Mouse (Mus musculus): ENCODE measurements at regions not wholly inside any gene's neighbourhood (a gene's known extent, or its start where the extent isn't known, plus 50 kb on each side); places are given as distances from the start of the nearest gene placed in this dataset.

DNA sequence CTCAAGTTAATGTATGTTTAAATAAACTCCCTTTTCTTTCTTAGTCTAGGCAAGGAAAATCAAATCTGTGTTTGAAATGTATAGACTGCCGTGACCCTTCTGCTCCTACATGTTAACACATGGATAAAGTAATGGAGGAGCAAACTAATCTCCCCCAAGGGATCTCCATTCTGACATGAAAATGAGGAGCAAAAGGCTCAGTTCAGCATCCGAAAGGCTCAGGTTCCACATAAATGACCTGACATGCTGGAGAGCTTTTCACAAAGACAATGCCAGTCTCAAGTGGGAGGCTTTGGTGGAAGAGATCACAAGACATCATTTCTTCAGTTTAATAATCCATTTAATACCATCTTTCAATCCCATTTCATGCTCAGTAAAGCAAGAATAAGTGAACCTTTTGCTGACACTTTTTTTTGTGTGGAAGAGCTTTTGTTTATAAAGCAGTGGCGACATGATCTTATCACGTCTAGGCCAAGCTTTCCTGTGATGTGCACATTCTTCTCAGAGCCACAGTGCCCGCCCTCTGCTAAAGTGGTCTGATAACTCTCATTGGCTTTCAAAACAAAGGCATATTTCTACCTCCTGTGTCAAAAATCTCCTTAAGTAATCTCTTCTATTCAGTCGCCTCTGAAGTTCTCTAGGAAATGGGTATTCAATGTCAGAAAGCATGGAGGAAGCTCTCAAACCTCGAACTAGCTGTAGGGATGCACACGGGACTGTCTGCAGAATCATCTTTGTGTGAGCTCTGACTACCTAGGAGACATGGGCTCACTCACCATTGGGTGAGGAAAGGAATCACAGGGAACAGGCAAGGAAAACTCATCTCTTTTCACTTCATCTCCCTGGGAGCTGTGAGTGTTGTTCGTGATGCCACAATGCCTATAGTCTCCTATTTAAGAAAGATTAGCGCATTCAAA, 271.7 kb upstream of the Sash1 start:
- H3K4me1 ChIP-seq (replicated peaks; ENCODE audit: control insufficient read depth, insufficient read depth, low read length), result no peaks in the 10 kb centered on the region
- no peak overlapping the region for H3K9ac ChIP-seq (ENCODE audit: low read depth, low read length)
- H3K9me3 ChIP-seq (ENCODE audit: control insufficient read depth), result no peaks in the 10 kb centered on the region
- 75% methylated on average over 10 of the region's 10 CpGs for WGBS
- no peak for TF ChIP-seq CTCF (IDR thresholded peaks at IDR 0.05; ENCODE audit: low read depth)
- no peak overlapping the region for H3K4me2 ChIP-seq (replicated peaks; ENCODE audit: low read depth)
- no peaks in the 10 kb centered on the region for H3K27me3 ChIP-seq (replicated peaks; ENCODE audit: control insufficient read depth, insufficient read depth, low read length)
- ATAC-seq, result no peak
- no peak overlapping the region for H3K27ac ChIP-seq (ENCODE audit: low read depth, low read length)
- no peaks in the 10 kb centered on the region for H3K36me3 ChIP-seq (ENCODE audit: control insufficient read depth, insufficient read depth)
- no peak overlapping the region for H3K4me3 ChIP-seq (ENCODE audit: low read depth, low read length)

DNA sequence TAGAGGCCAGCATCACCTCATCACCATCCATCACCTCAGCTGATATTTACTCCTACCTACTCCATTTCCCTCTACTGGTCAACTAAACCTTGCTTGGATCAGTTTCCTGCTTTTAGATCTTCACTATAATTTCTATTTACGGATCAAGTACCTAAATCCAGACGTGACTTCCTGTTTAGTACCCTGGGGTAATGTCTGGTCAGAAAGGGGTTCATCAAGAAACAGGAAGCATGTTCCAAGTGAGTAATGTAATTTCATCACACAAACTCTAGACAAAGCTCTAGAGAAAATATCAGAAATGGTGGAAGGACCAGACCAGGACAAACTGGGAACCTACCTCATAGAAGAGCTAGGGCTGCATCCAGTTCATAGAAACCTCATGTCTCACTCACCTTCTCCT, 250.2 kb upstream of the Sash1 start:
- 75% methylated on average over 2 of the region's 2 CpGs for WGBS
- Histone ChIP-seq H3K9me3 (ENCODE audit: control insufficient read depth) (no peaks in the 10 kb centered on the region), H3K4me3 (ENCODE audit: low read depth, low read length) (no peak overlapping the region), H3K9ac (ENCODE audit: low read depth, low read length) (no peak overlapping the region), H3K27ac (ENCODE audit: low read depth, low read length) (no peak overlapping the region), H3K27me3 (replicated peaks; ENCODE audit: control insufficient read depth, insufficient read depth, low read length) (no peaks in the 10 kb centered on the region), H3K36me3 (ENCODE audit: control insufficient read depth, insufficient read depth) (no peaks in the 10 kb centered on the region), H3K4me1 (replicated peaks; ENCODE audit: control insufficient read depth, insufficient read depth, low read length) (no peaks in the 10 kb centered on the region), H3K4me2 (replicated peaks; ENCODE audit: low read depth) (no peak overlapping the region)
- no peak for ATAC-seq
- TF ChIP-seq CTCF (IDR thresholded peaks at IDR 0.05; ENCODE audit: low read depth), result no peak

DNA sequence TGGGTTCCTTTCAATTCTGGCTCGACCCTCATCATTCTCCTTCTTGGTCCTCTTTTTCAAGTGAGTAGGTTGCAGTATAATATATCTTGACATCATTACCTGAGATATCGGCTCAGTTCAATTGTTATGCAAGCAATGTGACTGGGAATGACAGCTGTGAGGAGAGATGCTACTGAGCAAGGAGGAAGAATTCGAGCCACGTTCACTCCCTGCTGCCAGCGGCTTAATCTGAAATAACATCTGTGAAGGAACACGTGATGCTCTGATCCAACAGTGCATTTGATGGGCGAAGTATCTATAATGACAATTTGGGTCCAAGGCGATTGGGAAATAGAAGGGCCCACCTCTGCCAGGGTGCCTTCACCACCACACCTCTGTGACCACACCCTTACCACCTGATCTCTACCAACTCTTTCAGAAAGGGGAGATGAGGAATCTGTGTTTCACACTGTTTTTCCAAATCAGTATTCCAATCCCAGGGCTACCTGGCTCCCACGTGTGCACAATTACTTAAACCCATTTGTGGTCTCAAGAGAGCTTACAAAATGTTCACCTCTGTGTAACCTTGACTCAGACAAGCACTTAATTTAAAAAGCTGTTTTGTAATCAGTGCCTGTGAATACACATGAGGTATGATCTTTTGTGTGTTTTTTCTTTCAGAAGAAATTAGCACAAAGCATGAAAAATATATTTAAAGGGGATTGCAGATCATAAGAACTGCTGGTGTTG, 248.6 kb upstream of the Sash1 start:
- Histone ChIP-seq H3K9me3 (ENCODE audit: control insufficient read depth) (no peaks in the 10 kb centered on the region), H3K27me3 (replicated peaks; ENCODE audit: control insufficient read depth, insufficient read depth, low read length) (no peaks in the 10 kb centered on the region), H3K4me1 (replicated peaks; ENCODE audit: control insufficient read depth, insufficient read depth, low read length) (no peaks in the 10 kb centered on the region), H3K4me2 (replicated peaks; ENCODE audit: low read depth) (no peak overlapping the region), H3K36me3 (ENCODE audit: control insufficient read depth, insufficient read depth) (no peaks in the 10 kb centered on the region), H3K4me3 (ENCODE audit: low read depth, low read length) (no peak overlapping the region), H3K9ac (ENCODE audit: low read depth, low read length) (no peak overlapping the region), H3K27ac (ENCODE audit: low read depth, low read length) (no peak overlapping the region)
- no peak for TF ChIP-seq CTCF (IDR thresholded peaks at IDR 0.05; ENCODE audit: low read depth)
- no peak for ATAC-seq
- 82% methylated on average over 9 of the region's 9 CpGs for WGBS

DNA sequence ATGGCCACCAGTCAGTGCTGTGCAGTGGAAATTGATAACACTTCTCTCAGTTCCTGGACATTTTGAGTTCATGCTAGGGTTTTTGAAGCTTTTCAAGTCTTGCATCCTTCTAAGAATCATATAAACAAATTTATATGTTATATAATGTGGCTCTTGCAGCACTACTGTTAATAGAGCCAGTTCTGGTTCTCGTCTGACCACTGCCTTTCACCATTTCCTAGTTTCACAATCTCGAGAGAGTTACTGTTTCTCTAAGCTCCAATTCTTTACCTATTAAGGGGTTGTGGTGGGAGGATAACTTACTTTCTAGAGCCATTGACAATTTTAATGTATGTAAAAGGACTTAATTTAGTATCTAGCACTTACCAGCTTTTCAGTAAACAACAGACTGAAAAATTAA, 244.2 kb upstream of the Sash1 start:
- no peaks in the 10 kb centered on the region for H3K9me3 ChIP-seq (ENCODE audit: control insufficient read depth)
- ATAC-seq, result no peak
- no peak overlapping the region for H3K4me2 ChIP-seq (replicated peaks; ENCODE audit: low read depth)
- H3K4me3 ChIP-seq (ENCODE audit: low read depth, low read length), result no peak overlapping the region
- no peak overlapping the region for H3K27ac ChIP-seq (ENCODE audit: low read depth, low read length)
- WGBS, result 81% methylated on average over 2 of the region's 2 CpGs
- H3K27me3 ChIP-seq (replicated peaks; ENCODE audit: control insufficient read depth, insufficient read depth, low read length), result no peaks in the 10 kb centered on the region
- H3K9ac ChIP-seq (ENCODE audit: low read depth, low read length), result no peak overlapping the region
- no peak for TF ChIP-seq CTCF (IDR thresholded peaks at IDR 0.05; ENCODE audit: low read depth)
- no peaks in the 10 kb centered on the region for H3K4me1 ChIP-seq (replicated peaks; ENCODE audit: control insufficient read depth, insufficient read depth, low read length)
- H3K36me3 ChIP-seq (ENCODE audit: control insufficient read depth, insufficient read depth), result no peaks in the 10 kb centered on the region

DNA sequence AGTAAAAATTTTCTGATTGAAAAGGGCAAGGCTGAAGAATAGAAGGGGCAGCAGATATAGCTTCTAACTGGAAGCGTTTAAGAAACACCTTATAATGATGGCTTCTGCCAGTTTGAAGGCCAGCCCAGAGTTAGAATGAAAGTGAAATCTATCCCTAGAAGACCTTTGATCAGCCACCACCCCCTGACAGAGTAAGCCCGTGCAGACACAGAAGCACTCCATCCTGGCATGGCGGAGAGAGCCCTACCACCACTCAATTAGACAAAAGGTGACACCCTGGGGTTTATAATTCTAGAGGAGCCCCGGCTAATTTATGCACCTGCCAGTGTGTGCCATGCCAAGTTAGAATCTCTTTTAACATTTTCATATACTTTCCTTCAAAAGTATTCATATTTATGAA, 233.4 kb upstream of the Sash1 start:
- H3K4me3 ChIP-seq (ENCODE audit: low read depth, low read length), result no peak overlapping the region
- no peak for TF ChIP-seq CTCF (IDR thresholded peaks at IDR 0.05; ENCODE audit: low read depth)
- no peak overlapping the region for H3K4me2 ChIP-seq (replicated peaks; ENCODE audit: low read depth)
- H3K4me1 ChIP-seq (replicated peaks; ENCODE audit: control insufficient read depth, insufficient read depth, low read length), result no peaks in the 10 kb centered on the region
- H3K36me3 ChIP-seq (ENCODE audit: control insufficient read depth, insufficient read depth), result no peaks in the 10 kb centered on the region
- H3K9me3 ChIP-seq (ENCODE audit: control insufficient read depth), result no peaks in the 10 kb centered on the region
- no peak overlapping the region for H3K9ac ChIP-seq (ENCODE audit: low read depth, low read length)
- no peak overlapping the region for H3K27ac ChIP-seq (ENCODE audit: low read depth, low read length)
- whole genome bisulfite sequencing, result 60% methylated on average over 4 of the region's 4 CpGs
- H3K27me3 ChIP-seq (replicated peaks; ENCODE audit: control insufficient read depth, insufficient read depth, low read length), result no peaks in the 10 kb centered on the region
- no peak for ATAC-seq

DNA sequence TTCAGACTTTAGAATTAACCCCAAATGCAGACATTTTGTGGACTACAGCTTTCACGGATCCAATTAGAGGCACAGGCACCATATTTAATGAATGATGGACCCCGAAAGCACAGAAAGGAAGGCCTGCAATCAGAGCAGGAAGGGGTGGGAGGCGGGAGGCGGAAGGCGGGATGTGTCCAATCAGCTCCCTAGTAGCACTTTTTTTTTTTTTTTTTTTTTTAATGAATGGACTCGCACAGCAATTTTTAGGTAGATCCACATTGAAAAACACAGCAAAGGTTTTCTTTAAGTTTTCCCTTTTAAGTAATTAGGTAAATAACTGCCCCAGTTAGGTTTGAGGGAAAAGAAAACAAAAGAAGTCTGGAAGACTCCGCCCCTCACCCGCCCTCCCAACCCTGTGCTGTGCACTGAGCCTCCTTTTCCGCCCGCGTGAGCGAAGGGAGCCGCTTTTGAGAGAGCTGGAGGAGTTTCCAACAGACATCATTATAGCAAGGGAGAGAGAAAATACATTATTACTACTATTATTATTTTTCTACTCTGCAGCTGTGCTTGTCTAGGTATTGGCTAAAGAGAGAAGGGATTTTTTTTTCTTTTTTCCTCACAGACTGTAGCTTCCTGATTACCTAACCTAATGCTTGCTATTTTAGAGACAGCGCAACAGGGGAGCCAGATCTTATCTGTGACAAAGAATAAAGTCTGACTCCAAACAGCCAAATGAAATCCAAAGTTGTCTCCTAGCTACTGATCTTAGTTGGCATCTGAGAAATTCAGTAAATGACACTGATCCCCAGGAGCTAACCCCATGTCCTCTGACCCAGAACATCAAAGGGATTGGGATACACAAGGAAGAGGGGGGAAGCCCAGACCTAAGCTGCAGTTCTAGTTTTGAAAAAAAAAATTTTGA, 232.0 kb upstream of the Sash1 start:
- 18% methylated on average over 13 of the region's 14 CpGs for WGBS
- Histone ChIP-seq H3K4me2 (replicated peaks; ENCODE audit: low read depth) (peak overlapping the region; percentile 59), H3K27ac (ENCODE audit: low read depth, low read length) (no peak overlapping the region), H3K36me3 (ENCODE audit: control insufficient read depth, insufficient read depth) (no peaks in the 10 kb centered on the region), H3K4me3 (ENCODE audit: low read depth, low read length) (peak overlapping the region; percentile 34), H3K9me3 (ENCODE audit: control insufficient read depth) (no peaks in the 10 kb centered on the region), H3K27me3 (replicated peaks; ENCODE audit: control insufficient read depth, insufficient read depth, low read length) (no peaks in the 10 kb centered on the region), H3K4me1 (replicated peaks; ENCODE audit: control insufficient read depth, insufficient read depth, low read length) (no peaks in the 10 kb centered on the region), H3K9ac (ENCODE audit: low read depth, low read length) (no peak overlapping the region)
- TF ChIP-seq CTCF (IDR thresholded peaks at IDR 0.05; ENCODE audit: low read depth), result no peak
- ATAC-seq, result no peak
